Mouse (Mus musculus) layer of hippocampus, postnatal 36 days (tissue): ENCODE measurements at regions not wholly inside any gene's neighbourhood (a gene's known extent, or its start where the extent isn't known, plus 50 kb on each side); places are given as distances from the start of the nearest gene placed in this dataset.
"Not testable (repeated sequence)": the region's sequence is repeated elsewhere in the genome, so short reads cannot be mapped to it uniquely, and the experiment has no call there.

Experiments used
- DNase-seq, 2 experiments: peaks; one replicate each; pipeline ENCODE4 v3.0.0; 2022

GRCm38 (mm10) chr7:138024021-138024420 is 373.5 kb downstream of the Tcerg1l start:
- not testable (repeated sequence) for DNase-seq

DNA sequence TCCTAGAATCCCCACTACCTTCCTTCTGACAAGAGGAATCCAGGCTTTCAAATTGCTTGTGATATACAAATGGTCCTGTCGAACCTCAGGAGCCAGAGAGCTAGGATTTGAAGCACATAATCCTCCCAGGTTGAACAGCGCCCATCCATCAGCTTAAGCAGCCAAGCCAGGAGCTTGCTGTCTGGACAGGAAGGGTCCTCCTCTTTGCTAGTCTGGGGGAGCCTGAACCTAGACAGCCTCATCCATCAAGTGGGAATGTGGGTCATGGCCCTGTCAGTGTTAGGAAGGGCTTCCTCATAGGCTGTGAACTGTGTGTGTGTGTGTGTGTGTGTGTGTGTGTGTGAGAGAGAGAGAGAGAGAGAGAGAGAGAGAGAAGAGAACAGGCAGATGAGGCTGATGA is 345.8 kb downstream of the Tcerg1l start:
- no peak for DNase-seq

DNA sequence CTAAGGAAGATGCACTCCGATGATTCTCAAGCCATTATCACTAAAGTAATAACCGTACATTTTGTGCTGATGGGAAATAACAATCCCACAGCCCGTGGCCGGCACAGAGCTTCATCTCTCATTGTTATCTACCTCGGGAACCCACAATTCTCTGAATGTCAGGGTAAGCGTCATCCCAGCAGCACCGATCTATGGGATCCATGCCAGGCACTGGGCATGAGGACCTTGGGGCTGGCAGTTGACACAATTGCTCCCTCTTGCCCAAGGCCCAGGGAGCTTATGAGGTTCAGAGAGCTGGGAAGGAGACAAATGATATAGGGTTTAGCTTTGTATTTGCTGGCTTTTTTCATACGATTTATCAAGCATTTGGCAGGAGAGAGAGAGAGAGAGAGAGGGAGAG is 342.8 kb downstream of the Tcerg1l start:
- DNase-seq = no peak

- DNase-seq = no peak
Observed at GRCm38 (mm10) chr7:138061116-138061515, 336.4 kb downstream of the Tcerg1l start.

DNA sequence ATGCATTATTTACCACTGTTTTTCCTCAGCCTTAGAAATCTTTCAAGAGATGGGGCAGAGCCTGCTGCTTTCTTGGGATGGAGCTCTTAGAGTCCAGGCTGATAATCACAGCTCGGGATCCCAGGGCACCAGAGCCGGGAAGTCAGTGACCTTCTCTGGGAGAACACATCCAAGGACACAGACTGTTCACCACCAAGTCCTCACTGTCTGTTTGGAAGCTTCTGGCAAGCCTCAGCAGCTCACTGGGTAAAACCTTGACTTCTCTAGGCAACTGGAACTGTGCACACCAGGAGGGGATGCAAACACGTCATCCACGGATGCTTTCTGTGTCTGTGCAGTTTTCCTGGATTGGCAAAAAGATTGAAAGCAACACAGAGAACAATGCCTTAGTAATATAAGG is 330.6 kb downstream of the Tcerg1l start:
- no peak for DNase-seq

DNA sequence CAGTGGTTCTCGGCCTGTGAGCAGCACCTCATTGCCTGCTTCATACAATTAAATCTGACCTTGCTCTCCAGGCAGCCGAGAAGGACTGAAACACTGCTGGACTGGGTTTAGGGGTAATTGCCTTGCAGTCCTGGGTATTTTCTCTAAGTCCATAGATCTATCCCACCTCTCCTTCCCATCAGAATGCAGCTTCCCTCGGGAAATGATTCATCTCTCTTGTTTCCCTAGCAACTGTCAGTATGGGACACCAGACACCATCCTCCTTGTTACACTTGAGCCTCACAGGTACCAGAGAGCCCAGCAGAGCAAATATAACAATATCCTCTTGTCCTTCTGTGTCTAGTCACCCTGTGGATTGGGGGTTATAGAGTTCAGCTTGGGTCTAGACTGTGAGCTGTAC is 322.3 kb downstream of the Tcerg1l start:
- no peak for DNase-seq

- peak; percentile 45 for DNase-seq
Observed at GRCm38 (mm10) chr7:138083980-138084379, 313.6 kb downstream of the Tcerg1l start.

DNA sequence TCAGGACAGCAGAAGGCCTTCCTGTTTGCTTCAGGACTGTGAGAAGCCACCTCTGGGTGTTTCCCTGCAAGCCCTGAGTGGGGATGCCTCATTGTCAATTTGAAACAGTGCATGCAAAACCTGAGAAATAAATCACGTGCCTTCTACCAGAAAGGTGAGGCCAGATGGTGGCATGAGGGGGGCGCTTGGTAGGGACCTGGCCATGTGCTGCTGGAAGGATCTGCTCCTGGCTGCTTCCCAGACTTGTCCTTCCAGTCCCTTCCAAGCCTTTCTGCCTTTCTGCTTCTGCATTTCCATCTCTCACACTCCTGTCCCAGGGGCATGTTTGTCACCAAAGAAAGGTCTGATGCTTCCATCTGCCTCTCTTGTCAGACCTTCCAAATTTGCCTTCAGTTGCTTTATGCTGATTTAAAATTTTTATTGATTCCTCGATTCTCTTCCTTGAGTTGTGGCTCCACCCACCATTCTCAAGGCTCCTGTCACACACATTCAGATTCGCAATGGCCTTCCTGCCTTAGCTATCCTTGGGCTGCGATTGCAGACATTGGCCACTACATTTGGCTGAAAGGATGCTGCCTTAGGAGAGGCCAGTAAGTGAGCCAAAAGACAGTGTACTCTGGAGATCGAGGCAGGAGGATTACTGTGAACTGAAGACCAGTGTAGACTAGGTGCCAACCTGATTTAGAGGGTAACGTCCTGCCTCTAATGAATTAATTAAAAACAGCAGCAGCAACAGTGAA is 289.9 kb downstream of the Tcerg1l start:
- DNase-seq = no peak

DNA sequence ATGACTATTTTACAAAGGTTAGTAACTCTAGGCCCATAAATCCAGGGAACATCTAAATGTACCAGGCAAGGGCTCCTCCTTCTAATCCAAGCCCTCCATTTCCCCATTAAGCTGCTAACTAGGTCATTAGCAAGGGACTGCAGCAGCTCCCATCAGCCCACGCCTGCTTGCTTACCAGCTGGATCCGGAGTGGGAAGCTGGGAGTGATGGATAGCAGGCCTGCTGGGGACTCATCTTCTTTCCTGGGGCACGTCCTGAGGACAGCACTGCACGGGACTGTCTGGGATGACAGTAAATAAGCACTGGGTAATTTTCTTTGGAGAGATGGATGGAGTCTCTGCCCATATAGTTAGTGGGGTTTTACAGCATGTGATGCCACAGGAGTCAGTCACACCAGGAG is 276.0 kb downstream of the Tcerg1l start:
- peak; percentile 27 to 40 for DNase-seq

DNA sequence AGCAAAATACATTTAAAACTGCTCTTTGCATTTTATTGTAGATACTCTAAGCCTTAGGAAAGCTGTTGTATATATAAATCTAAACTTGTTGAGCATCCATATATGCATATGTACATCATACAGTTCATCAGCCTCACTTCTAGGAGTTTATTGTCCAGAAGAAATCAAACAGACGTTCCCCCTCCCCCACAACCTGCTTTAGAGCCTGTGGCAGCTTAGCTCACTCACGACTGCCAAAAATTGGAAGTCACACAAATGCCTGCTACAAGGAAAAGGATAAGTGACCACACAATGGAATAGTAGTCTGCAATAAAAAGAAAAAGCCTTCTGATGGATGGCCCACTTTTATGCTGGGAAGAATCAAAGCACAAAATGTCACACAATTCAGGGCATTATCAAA is 267.8 kb downstream of the Tcerg1l start:
- DNase-seq = no peak

DNA sequence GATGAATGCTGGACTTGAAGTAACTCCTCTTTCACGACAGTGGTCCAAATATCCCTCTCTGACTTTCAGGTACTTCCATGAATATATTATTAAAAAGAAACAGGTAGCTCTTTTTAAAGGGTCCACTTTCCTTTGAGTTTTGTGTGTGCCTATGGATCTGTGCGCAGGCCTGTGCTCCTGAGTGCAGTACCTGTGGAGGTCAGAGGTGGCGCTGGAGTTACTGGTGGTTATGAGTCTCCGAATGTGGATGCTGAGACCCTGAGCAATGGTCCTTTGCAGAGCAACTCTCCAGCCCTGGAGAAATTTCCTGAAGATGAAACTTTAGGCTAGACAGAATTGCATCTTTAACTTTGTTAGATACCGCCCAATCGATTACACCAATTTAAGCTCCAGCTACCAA is 264.1 kb downstream of the Tcerg1l start:
- DNase-seq = no peak

DNA sequence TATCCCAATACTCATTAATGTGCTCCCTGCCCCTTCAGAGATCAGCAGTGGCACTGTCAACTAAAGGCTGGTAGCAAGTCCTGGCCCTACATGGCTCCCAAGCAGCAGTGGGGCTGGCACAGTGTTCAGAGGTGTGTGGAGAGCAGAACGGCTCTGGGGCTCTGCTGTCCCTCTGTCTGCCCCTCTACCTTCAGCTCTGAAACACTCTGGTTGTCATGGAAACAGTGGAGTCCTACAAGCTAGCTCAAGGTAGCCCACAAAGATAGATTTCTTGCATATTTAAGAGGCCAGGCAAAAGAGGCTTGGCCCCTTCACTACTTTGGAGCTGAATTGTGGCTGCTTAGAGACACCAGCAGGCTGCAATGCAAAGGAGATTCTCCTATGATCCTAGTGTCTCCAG is 259.6 kb downstream of the Tcerg1l start:
- no peak for DNase-seq

DNA sequence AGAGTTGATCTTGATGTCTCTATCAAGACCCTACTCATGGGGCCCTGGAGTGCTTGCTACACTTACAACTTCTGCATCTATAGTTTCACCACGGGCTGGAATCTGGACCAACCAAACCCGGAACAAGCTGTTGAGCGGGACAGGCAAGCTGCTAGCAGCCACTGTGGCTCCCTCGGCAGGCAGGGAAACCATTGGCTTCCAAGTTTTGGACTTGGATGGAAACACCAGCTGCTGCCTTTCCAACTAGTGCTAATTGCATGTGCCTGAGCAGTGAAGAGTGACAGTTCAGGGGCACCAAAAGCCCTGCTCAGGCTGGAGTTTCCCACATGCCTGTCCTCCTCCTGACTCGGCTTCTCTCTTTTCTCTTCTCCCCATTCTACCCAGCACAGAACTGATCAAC is 257.8 kb downstream of the Tcerg1l start:
- DNase-seq = peak in 1 of 2 experiments; percentile 14

- no peak for DNase-seq
Observed at GRCm38 (mm10) chr7:138149496-138149895, 248.0 kb downstream of the Tcerg1l start.

- no peak for DNase-seq
Observed at GRCm38 (mm10) chr7:138153455-138154167, 243.9 kb downstream of the Tcerg1l start.
